Mouse (Mus musculus) embryonic facial prominence, embryonic 15.5 days (tissue): ENCODE data around the gene Pck1. TPM values are rescaled to one million over a fixed set of nuclear protein-coding genes. Genes with fewer than 3 reads are reported as not detected.

Experiments
- ATAC-seq: fragments of 200-750 bp; cut with Nextera tagmentation; 2 replicates; pipeline ENCODE4 v1.8.0; 2017; ENCODE audit warnings: low read depth, moderate TSS enrichment; ENCODE audit not compliant: insufficient number of reproducible peaks, low FRiP score, low TSS enrichment
- H3K27ac ChIP-seq: fragments of 300-500 bp; sonication (generic); replicated peaks from 2 replicates; pipeline ENCODE4 v1.5.1; 2015; ENCODE audit warnings: mild to moderate bottlenecking, inconsistent platforms
- H3K27me3 ChIP-seq: fragments of 300-500 bp; sonication (generic); 2 replicates; pipeline ENCODE4 v1.6.1; 2015; ENCODE audit warnings: inconsistent platforms
- H3K36me3 ChIP-seq: fragments of 300-500 bp; sonication (generic); 2 replicates; pipeline ENCODE4 v1.6.1; 2015; ENCODE audit warnings: mild to moderate bottlenecking, inconsistent platforms
- H3K4me1 ChIP-seq: fragments of 300-500 bp; sonication (generic); 2 replicates; pipeline ENCODE4 v1.6.1; 2015; ENCODE audit warnings: inconsistent platforms
- H3K4me2 ChIP-seq: fragments of 300-500 bp; sonication (generic); replicated peaks from 2 replicates; pipeline ENCODE4 v1.6.1; 2015; ENCODE audit warnings: mild to moderate bottlenecking, inconsistent platforms
- H3K4me3 ChIP-seq: fragments of 300-500 bp; sonication (generic); replicated peaks from 2 replicates; pipeline ENCODE4 v1.5.1; 2015; ENCODE audit warnings: mild to moderate bottlenecking, inconsistent platforms
- H3K9ac ChIP-seq: fragments of 300-500 bp; sonication (generic); 2 replicates; pipeline ENCODE4 v1.6.1; 2015; ENCODE audit warnings: inconsistent platforms
- H3K9me3 ChIP-seq: fragments of 300-500 bp; sonication (generic); replicated peaks from 2 replicates; pipeline ENCODE4 v1.6.1; 2016; ENCODE audit warnings: inconsistent platforms
- WGBS: fragments of 180-500 bp; shearing (Covaris S2); methylation state at CpG from one replicate; pipeline ENCODE4 v1.1.7; 2015; 5-methylcytosine and 5-hydroxymethylcytosine counted together
- polyA plus RNA-seq: library from polyadenylated mRNA; unstranded; fragments of >200 nt; fragmentation: Nextera tagmentation; extraction: Ambion mirVana; gene quantifications from 2 replicates; pipeline ENCODE4 v1.2.1, GENCODE M21; 2015

The Pck1 gene
- polyA plus RNA-seq, 1 experiment from 2014 or later = not detected

GRCm38 (mm10) chr2:173151784-173152284 is 1.0 kb upstream of the Pck1 start:
- WGBS = 83% methylated on average over 7 of the region's 7 CpGs
- Histone ChIP-seq H3K4me1 (no peaks in the 10 kb centered on the region), H3K9ac (no peak overlapping the region), H3K27ac (no peak overlapping the region), H3K9me3 (no peaks in the 10 kb centered on the region), H3K4me2 (no peak overlapping the region), H3K4me3 (no peak overlapping the region), H3K36me3 (no peaks in the 10 kb centered on the region), H3K27me3 (no peaks in the 10 kb centered on the region)
- no peak for ATAC-seq

- 82% methylated on average over 10 of the region's 10 CpGs for WGBS
- no peak overlapping the region for H3K4me2 ChIP-seq
- no peaks in the 10 kb centered on the region for H3K9me3 ChIP-seq
- H3K4me3 ChIP-seq = no peak overlapping the region
- H3K4me1 ChIP-seq = no peaks in the 10 kb centered on the region
- no peak overlapping the region for H3K27ac ChIP-seq
- no peak overlapping the region for H3K9ac ChIP-seq
- no peaks in the 10 kb centered on the region for H3K36me3 ChIP-seq
- no peaks in the 10 kb centered on the region for H3K27me3 ChIP-seq
- no peak for ATAC-seq
These were observed 418 bp downstream of the Pck1 start for GRCm38 (mm10) chr2:173153266-173153665.

GRCm38 (mm10) chr2:173154513-173154912 is 1.7 kb downstream of the Pck1 start:
- no peak overlapping the region for H3K27ac ChIP-seq
- WGBS = 89% methylated on average over 13 of the region's 13 CpGs
- no peaks in the 10 kb centered on the region for H3K36me3 ChIP-seq
- H3K4me3 ChIP-seq = no peak overlapping the region
- H3K27me3 ChIP-seq = no peaks in the 10 kb centered on the region
- H3K9me3 ChIP-seq = no peaks in the 10 kb centered on the region
- ATAC-seq = no peak
- no peak overlapping the region for H3K4me2 ChIP-seq
- H3K4me1 ChIP-seq = peaks cover 2% of the 10 kb centered on the region; the same call in 1 of the 2 replicates
- H3K9ac ChIP-seq = no peak overlapping the region

GRCm38 (mm10) chr2:173154962-173155361 is 2.1 kb downstream of the Pck1 start:
- 88% methylated on average over 14 of the region's 14 CpGs for WGBS
- no peak overlapping the region for H3K4me3 ChIP-seq
- H3K4me2 ChIP-seq = no peak overlapping the region
- no peak overlapping the region for H3K9ac ChIP-seq
- ATAC-seq = no peak
- no peaks in the 10 kb centered on the region for H3K27me3 ChIP-seq
- no peaks in the 10 kb centered on the region for H3K36me3 ChIP-seq
- no peaks in the 10 kb centered on the region for H3K9me3 ChIP-seq
- H3K4me1 ChIP-seq = peaks cover 6% of the 10 kb centered on the region; the same call in 1 of the 2 replicates
- no peak overlapping the region for H3K27ac ChIP-seq

GRCm38 (mm10) chr2:173155907-173156306 is 3.1 kb downstream of the Pck1 start:
- Histone ChIP-seq H3K27ac (no peak overlapping the region), H3K4me2 (no peak overlapping the region), H3K4me3 (no peak overlapping the region), H3K9ac (no peak overlapping the region), H3K27me3 (no peaks in the 10 kb centered on the region), H3K36me3 (no peaks in the 10 kb centered on the region), H3K9me3 (no peaks in the 10 kb centered on the region), H3K4me1 (peaks cover 8% of the 10 kb centered on the region; the same call in 1 of the 2 replicates)
- 94% methylated on average over 10 of the region's 10 CpGs for WGBS
- no peak for ATAC-seq

GRCm38 (mm10) chr2:173156923-173157322 is 4.1 kb downstream of the Pck1 start:
- H3K27me3 ChIP-seq = no peaks in the 10 kb centered on the region

GRCm38 (mm10) chr2:173157376-173157775 is 4.5 kb downstream of the Pck1 start:
- WGBS = 55% methylated on average over 4 of the region's 4 CpGs
- Histone ChIP-seq H3K4me2 (no peak overlapping the region), H3K36me3 (no peaks in the 10 kb centered on the region), H3K9ac (no peak overlapping the region), H3K27me3 (no peaks in the 10 kb centered on the region), H3K27ac (no peak overlapping the region), H3K9me3 (no peaks in the 10 kb centered on the region), H3K4me1 (peaks cover 8% of the 10 kb centered on the region; the same call in 1 of the 2 replicates), H3K4me3 (no peak overlapping the region)
- no peak for ATAC-seq

More at GRCm38 (mm10) chr2:173156923-173157322, 4.1 kb downstream of the Pck1 start:
- no peak for ATAC-seq
- Histone ChIP-seq H3K4me3 (no peak overlapping the region), H3K9me3 (no peaks in the 10 kb centered on the region), H3K4me1 (peaks cover 8% of the 10 kb centered on the region; the same call in 1 of the 2 replicates), H3K36me3 (no peaks in the 10 kb centered on the region), H3K9ac (no peak overlapping the region), H3K4me2 (no peak overlapping the region), H3K27ac (no peak overlapping the region)
- WGBS = 84% methylated on average over 13 of the region's 13 CpGs

- no peak overlapping the region for H3K9ac ChIP-seq
- H3K27ac ChIP-seq = no peak overlapping the region
- H3K9me3 ChIP-seq = no peaks in the 10 kb centered on the region
- no peak for ATAC-seq
- 93% methylated on average over 4 of the region's 4 CpGs for WGBS
- peaks cover 8% of the 10 kb centered on the region; the same call in 1 of the 2 replicates for H3K4me1 ChIP-seq
- H3K36me3 ChIP-seq = no peaks in the 10 kb centered on the region
- H3K4me2 ChIP-seq = no peak overlapping the region
- H3K27me3 ChIP-seq = no peaks in the 10 kb centered on the region
- no peak overlapping the region for H3K4me3 ChIP-seq
These were observed 5.0 kb downstream of the Pck1 start for GRCm38 (mm10) chr2:173157871-173158270.

GRCm38 (mm10) chr2:173158390-173159055 is 5.7 kb downstream of the Pck1 start:
- H3K9ac ChIP-seq = no peak overlapping the region
- no peak overlapping the region for H3K4me3 ChIP-seq
- no peak overlapping the region for H3K4me2 ChIP-seq
- H3K27me3 ChIP-seq = no peaks in the 10 kb centered on the region
- no peak overlapping the region for H3K27ac ChIP-seq
- H3K36me3 ChIP-seq = no peaks in the 10 kb centered on the region
- H3K9me3 ChIP-seq = no peaks in the 10 kb centered on the region
- peaks cover 8% of the 10 kb centered on the region; the same call in 1 of the 2 replicates for H3K4me1 ChIP-seq
- WGBS = 85% methylated on average over 19 of the region's 19 CpGs
- ATAC-seq = no peak

GRCm38 (mm10) chr2:173159354-173160311 is 6.8 kb downstream of the Pck1 start:
- Histone ChIP-seq H3K4me2 (no peak overlapping the region), H3K36me3 (no peaks in the 10 kb centered on the region), H3K9me3 (no peaks in the 10 kb centered on the region), H3K9ac (no peak overlapping the region), H3K4me1 (peaks cover 8% of the 10 kb centered on the region; the same call in 1 of the 2 replicates), H3K27ac (peak overlapping the region; percentile 44; the same call in 1 of the 2 replicates), H3K4me3 (no peak overlapping the region), H3K27me3 (no peaks in the 10 kb centered on the region)
- ATAC-seq = peak; percentile 52
- 47% methylated on average over 24 of the region's 24 CpGs for WGBS

- Histone ChIP-seq H3K27me3 (peaks cover 3% of the 10 kb centered on the region; the same call in 1 of the 2 replicates), H3K4me3 (no peak overlapping the region), H3K36me3 (no peaks in the 10 kb centered on the region), H3K9ac (no peak overlapping the region), H3K4me2 (no peak overlapping the region), H3K9me3 (no peaks in the 10 kb centered on the region), H3K4me1 (peaks cover 8% of the 10 kb centered on the region; the same call in 1 of the 2 replicates), H3K27ac (no peak overlapping the region)
- no peak for ATAC-seq
- WGBS = 79% methylated on average over 8 of the region's 8 CpGs
These were observed 10.5 kb downstream of the Pck1 start for GRCm38 (mm10) chr2:173163380-173163779.
